Mouse (Mus musculus): Measurements from ENCODE around the gene Wnt5b.
A peak's percentile ranks its signal among the peaks of the same experiment; 100 is the strongest.

DNA sequence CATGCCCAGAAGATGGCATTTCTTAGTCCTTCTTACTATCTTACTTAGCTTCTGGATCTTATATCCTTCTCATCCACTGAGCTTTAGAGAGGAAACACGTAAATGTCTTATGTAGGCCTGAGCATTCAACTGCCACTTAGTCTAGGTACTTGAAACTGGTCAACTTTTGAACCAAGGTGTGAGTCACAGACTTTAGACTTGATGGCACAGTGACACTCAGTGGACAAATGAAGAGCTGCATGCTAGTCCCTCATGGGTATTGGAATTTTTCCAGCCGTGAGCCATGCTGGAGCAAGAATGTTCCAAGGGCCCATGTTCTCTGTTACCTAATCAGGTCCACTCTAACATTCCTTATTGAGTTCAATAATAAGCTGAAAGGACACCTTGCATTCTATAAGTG, 113.6 kb downstream of the Wnt5b start:
- TF ChIP-seq ZMIZ1 (IDR thresholded peaks at IDR 0.05; ENCODE audit: low read depth, low read length) = no peak
- no peak for TF ChIP-seq USF1 (IDR thresholded peaks at IDR 0.05; ENCODE audit: low read depth, low read length)
- TF ChIP-seq CTCF (IDR thresholded peaks at IDR 0.05 in 2 of 3, conservative IDR thresholded peaks at IDR 0.05 in 1 of 3; ENCODE audit: control insufficient read depth in 1 of 3, insufficient read depth in 1 of 3, low read depth in 2 of 3, low read length in 3 of 3, poor library complexity in 1 of 3, severe bottlenecking in 1 of 3) = peak; percentile 64 to 97 (median 94)
- TF ChIP-seq MXI1 (IDR thresholded peaks at IDR 0.05; ENCODE audit: low read depth, low read length) = no peak
- TF ChIP-seq ELF1 (IDR thresholded peaks at IDR 0.05; ENCODE audit: low read depth, low read length) = no peak
- TF ChIP-seq MAX (IDR thresholded peaks at IDR 0.05; ENCODE audit: low read length) = no peak
- no peak for TF ChIP-seq POLR2A (IDR thresholded peaks at IDR 0.05; ENCODE audit: control insufficient read depth in 1 of 2, insufficient read depth in 1 of 2, low read depth in 1 of 2, low read length in 2 of 2, poor library complexity in 1 of 2)
- no peak for TF ChIP-seq CHD2 (IDR thresholded peaks at IDR 0.05; ENCODE audit: low read length)
- TF ChIP-seq EP300 (IDR thresholded peaks at IDR 0.05; ENCODE audit: low read depth in 1 of 2, low read length in 2 of 2) = no peak
- TF ChIP-seq KAT2A (conservative IDR thresholded peaks at IDR 0.05; ENCODE audit: low read depth, low read length) = no peak
- TF ChIP-seq GATA1 (IDR thresholded peaks at IDR 0.05; ENCODE audit: low read depth, low read length) = no peak
- TF ChIP-seq POLR2AphosphoS2 (IDR thresholded peaks at IDR 0.05; ENCODE audit: low read length) = no peak
- TF ChIP-seq E2F4 (IDR thresholded peaks at IDR 0.05; ENCODE audit: borderline replicate concordance, low read depth, low read length) = no peak
